Mouse (Mus musculus) macrophage (primary cell): ENCODE measurements around the gene Tmod2. TPM values are rescaled to one million over a fixed set of nuclear protein-coding genes. Genes with fewer than 3 reads are reported as not detected.
"Not testable (repeated sequence)": the region's sequence is repeated elsewhere in the genome, so short reads cannot be mapped to it uniquely, and the experiment has no call there.

ENCODE experiments used
- H3K27ac ChIP-seq: fragments of 350-480 bp; formaldehyde crosslinking; 2 replicates; pipeline ENCODE4 v1.9.0; 2021
- H3K36me3 ChIP-seq: fragments of 350-480 bp; formaldehyde crosslinking; 2 replicates; pipeline ENCODE4 v1.9.0; 2021; ENCODE audit errors: inconsistent target
- H3K4me3 ChIP-seq: fragments of 350-480 bp; formaldehyde crosslinking; 2 replicates; pipeline ENCODE4 v1.9.0; 2021; ENCODE audit errors: inconsistent target
- H3K79me2 ChIP-seq: fragments of 350-480 bp; formaldehyde crosslinking; 2 replicates; pipeline ENCODE4 v1.9.0; 2021; ENCODE audit errors: inconsistent target
- WGBS: methylation state at CpG from one replicate; pipeline ENCODE4 v1.1.7; 2026; ENCODE audit warnings: inconsistent platforms; ENCODE audit not compliant: missing documents; 5-methylcytosine and 5-hydroxymethylcytosine counted together
- polyA plus RNA-seq: library from polyadenylated mRNA; stranded (reverse); fragments of 250-400 nt; gene quantifications from 3 replicates; pipeline ENCODE4 v1.2.4, GENCODE M21; 2018; ENCODE audit warnings: inconsistent platforms
- total RNA-seq, 78 experiments: library from RNA; depleted of rRNA; stranded (reverse); fragments of 250-400 nt; gene quantifications; 1 replicate in 9 of 78; 2 replicates in 24 of 78; 3 replicates in 43 of 78; 4 replicates in 2 of 78; pipeline ENCODE4 v1.2.4; 2018; ENCODE audit warnings: inconsistent platforms in 56 of 78

The Tmod2 gene
- total RNA-seq (2018; cell fraction: chromatin; rRNA removed), result under 1 TPM in 1 of 26 experiments, not detected in 25; 0.60 TPM
- total RNA-seq (2018; cell fraction: cytosol; rRNA removed), result under 1 TPM in 12 of 26 experiments, not detected in 14; under 0.01 to 0.15 (median 0.02) TPM
- under 1 TPM in 4 of 26 experiments, not detected in 22; 0.09 to 0.34 (median 0.18) TPM for total RNA-seq (2018; cell fraction: nucleus; rRNA removed)
- polyA plus RNA-seq, result not detected in 3 replicates

- no peaks in the 10 kb centered on the region for H3K79me2 ChIP-seq
- 3% methylated on average over 65 of the region's 74 CpGs for WGBS
- no peaks in the 10 kb centered on the region for H3K36me3 ChIP-seq
- no peak within 1 kb of the TSS for H3K4me3 ChIP-seq
- H3K27ac ChIP-seq, result no peak within 1 kb of the TSS
Observed at GRCm38 (mm10) chr9:75610571-75611493, at the start of gene Tmod2. TSS of gene Tmod2 (minus strand) at chr9:75611325.

- WGBS, result 94% methylated on average over 8 of the region's 8 CpGs
- H3K79me2 ChIP-seq, result no peaks in the 10 kb centered on the region
- no peaks in the 10 kb centered on the region for H3K36me3 ChIP-seq
- no peak overlapping the region for H3K27ac ChIP-seq
- H3K4me3 ChIP-seq, result no peak overlapping the region
Observed at GRCm38 (mm10) chr9:75660917-75661316, 49.8 kb upstream of the Tmod2 start.

DNA sequence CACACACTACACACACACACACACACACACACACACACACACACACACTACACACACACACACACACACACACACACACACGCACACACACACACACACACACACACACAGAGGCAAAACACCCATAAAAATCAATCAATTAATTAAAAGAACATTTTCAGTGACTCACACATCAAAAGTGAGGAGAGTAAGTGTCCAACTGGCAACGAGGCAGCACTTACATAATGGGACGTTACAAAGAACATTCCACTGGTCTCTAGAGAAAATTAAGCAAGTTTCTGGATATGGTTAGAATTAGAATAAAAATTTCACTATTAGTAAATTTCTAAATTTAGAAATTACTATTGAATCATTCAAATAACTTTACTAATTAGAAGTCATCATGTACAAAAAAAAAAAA is 45.3 kb upstream of the Tmod2 start:
- H3K79me2 ChIP-seq, H3K27ac ChIP-seq, H3K4me3 ChIP-seq, H3K36me3 ChIP-seq: not testable (repeated sequence)
- 88% methylated on average over 2 of the region's 3 CpGs for WGBS

- no peaks in the 10 kb centered on the region for H3K36me3 ChIP-seq
- no peak overlapping the region for H3K4me3 ChIP-seq
- no peak overlapping the region for H3K27ac ChIP-seq
- WGBS, result 80% methylated on average over 12 of the region's 12 CpGs
- H3K79me2 ChIP-seq, result no peaks in the 10 kb centered on the region
Observed at GRCm38 (mm10) chr9:75653981-75654911, 43.1 kb upstream of the Tmod2 start.

DNA sequence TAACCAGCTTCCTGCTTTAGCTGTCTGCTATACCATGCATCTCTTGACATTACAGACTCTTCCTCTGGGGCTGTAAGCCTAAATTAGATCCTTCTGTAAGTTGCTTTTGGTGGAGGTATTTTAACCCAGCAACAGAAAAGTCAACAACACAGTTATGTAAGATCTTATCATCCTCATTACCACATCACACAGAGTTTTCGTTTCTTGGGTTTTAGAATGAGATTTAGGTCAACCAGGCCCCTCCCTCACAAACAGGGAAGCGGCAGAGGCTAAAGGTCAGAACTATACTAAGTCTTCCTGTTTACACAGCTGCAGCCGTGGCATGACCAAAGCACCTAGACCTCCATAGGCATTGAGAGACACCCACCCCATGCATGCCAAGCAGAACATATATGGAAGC is 34.3 kb upstream of the Tmod2 start:
- Histone ChIP-seq H3K4me3 (no peak overlapping the region), H3K36me3 (no peaks in the 10 kb centered on the region), H3K79me2 (no peaks in the 10 kb centered on the region), H3K27ac (no peak overlapping the region)
- WGBS, result 67% methylated on average over 3 of the region's 3 CpGs

- H3K4me3 ChIP-seq, result no peak overlapping the region
- no peaks in the 10 kb centered on the region for H3K79me2 ChIP-seq
- H3K27ac ChIP-seq, result no peak overlapping the region
- 89% methylated on average over 4 of the region's 4 CpGs for WGBS
- no peaks in the 10 kb centered on the region for H3K36me3 ChIP-seq
Observed at GRCm38 (mm10) chr9:75634226-75634625, 23.1 kb upstream of the Tmod2 start.

- H3K4me3 ChIP-seq, result no peak overlapping the region
- H3K27ac ChIP-seq, result no peak overlapping the region
- no peaks in the 10 kb centered on the region for H3K79me2 ChIP-seq
- no peaks in the 10 kb centered on the region for H3K36me3 ChIP-seq
- 91% methylated on average over 8 of the region's 8 CpGs for WGBS
Observed at GRCm38 (mm10) chr9:75633603-75634002, 22.5 kb upstream of the Tmod2 start.

DNA sequence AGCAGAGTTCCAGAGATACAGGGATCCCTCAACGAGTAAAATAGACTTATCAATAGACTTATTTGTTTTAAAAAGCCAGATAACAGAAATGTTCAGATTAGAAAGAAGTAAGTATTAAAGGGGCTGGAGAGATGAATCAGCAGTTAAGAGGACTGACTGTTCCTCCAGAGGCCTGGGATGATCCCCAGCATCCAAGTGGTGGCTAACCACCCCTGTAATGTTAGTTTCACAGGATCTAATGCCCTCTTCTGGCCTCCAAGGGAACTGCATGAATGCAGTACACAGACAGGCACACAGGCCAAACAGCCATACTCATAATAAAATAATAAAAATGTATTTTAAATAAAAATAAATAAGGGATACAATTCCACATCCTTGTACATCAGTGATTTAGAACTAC is 21.8 kb upstream of the Tmod2 start:
- 91% methylated on average over 1 of the region's 1 CpGs for WGBS
- H3K36me3 ChIP-seq, result no peaks in the 10 kb centered on the region
- no peaks in the 10 kb centered on the region for H3K79me2 ChIP-seq
- H3K27ac ChIP-seq, result no peak overlapping the region
- no peak overlapping the region for H3K4me3 ChIP-seq

- no peaks in the 10 kb centered on the region for H3K79me2 ChIP-seq
- H3K27ac ChIP-seq, result no peak overlapping the region
- no peaks in the 10 kb centered on the region for H3K36me3 ChIP-seq
- 91% methylated on average over 10 of the region's 10 CpGs for WGBS
- H3K4me3 ChIP-seq, result no peak overlapping the region
Observed at GRCm38 (mm10) chr9:75632111-75632510, 21.0 kb upstream of the Tmod2 start.

- Histone ChIP-seq H3K4me3 (no peak overlapping the region), H3K36me3 (no peaks in the 10 kb centered on the region), H3K79me2 (no peaks in the 10 kb centered on the region), H3K27ac (no peak overlapping the region)
- 45% methylated on average over 8 of the region's 8 CpGs for WGBS
Observed at GRCm38 (mm10) chr9:75630823-75631454, 19.8 kb upstream of the Tmod2 start.

GRCm38 (mm10) chr9:75626308-75626604 is 15.1 kb upstream of the Tmod2 start:
- H3K4me3 ChIP-seq, result no peak overlapping the region
- 4% methylated on average over 14 of the region's 14 CpGs for WGBS
- no peaks in the 10 kb centered on the region for H3K36me3 ChIP-seq
- H3K27ac ChIP-seq, result no peak overlapping the region
- no peaks in the 10 kb centered on the region for H3K79me2 ChIP-seq

- Histone ChIP-seq H3K27ac (no peak within 1 kb of the TSS), H3K4me3 (no peak within 1 kb of the TSS), H3K36me3 (no peaks in the 10 kb centered on the region), H3K79me2 (no peaks in the 10 kb centered on the region)
- under 1% methylated on average over 78 of the region's 94 CpGs for WGBS
Observed at GRCm38 (mm10) chr9:75625556-75626307, 14.6 kb upstream of the Tmod2 start, which contains the start of gene Lysmd2. TSS of gene Lysmd2 (plus strand) at chr9:75625741.

- H3K4me3 ChIP-seq, result no peak overlapping the region
- no peak overlapping the region for H3K27ac ChIP-seq
- no peaks in the 10 kb centered on the region for H3K36me3 ChIP-seq
- WGBS, result 26% methylated on average over 18 of the region's 18 CpGs
- no peaks in the 10 kb centered on the region for H3K79me2 ChIP-seq
Observed at GRCm38 (mm10) chr9:75624983-75625555, 13.9 kb upstream of the Tmod2 start.
